Mouse (Mus musculus) forelimb bud, embryonic 11.5 days (tissue): Measurements from ENCODE around the gene 2810004N23Rik.

Experiments used
- DNase-seq: peaks from one replicate; pipeline ENCODE4 v3.0.0-alpha.2; 2012; ENCODE audit warnings: low read depth, low spot score

Gene 2810004N23Rik

GRCm38 (mm10) chr8:124790676-124791075 is 72.2 kb downstream of the 2810004N23Rik start:
- no peak for DNase-seq
